Mouse (Mus musculus): ENCODE results near the gene Zfp385a.

GRCm38 (mm10) chr15:103340786-103341185, 893 bp upstream of the Zfp385a start:
- TF ChIP-seq POLR2A (IDR thresholded peaks at IDR 0.05; ENCODE audit: borderline replicate concordance, extremely low read depth, low read depth, low read length) (no peak), CTCF (IDR thresholded peaks at IDR 0.05; ENCODE audit: insufficient read depth, low read length) (no peak)
